Mouse (Mus musculus) G1E (cell line): Measurements from ENCODE around the gene Trim71.

ENCODE experiments used
- CTCF ChIP-seq: IDR thresholded peaks from 2 replicates; pipeline ENCODE4 v1.5.1; 2012; ENCODE audit warnings: low read depth, low read length, inconsistent platforms, mixed read lengths
- GATA1 ChIP-seq: IDR thresholded peaks from 2 replicates; pipeline ENCODE4 v1.6.1; 2012; ENCODE audit warnings: borderline replicate concordance, low read length, inconsistent platforms, mixed read lengths
- GATA2 ChIP-seq: IDR thresholded peaks from 2 replicates; pipeline ENCODE4 v1.6.1; 2012; ENCODE audit warnings: low read depth, low read length, inconsistent platforms, borderline replicate concordance
- POLR2AphosphoS5 ChIP-seq: IDR thresholded peaks from 2 replicates; pipeline ENCODE4 v1.6.1; 2012; ENCODE audit warnings: low read depth, low read length, inconsistent platforms; ENCODE audit not compliant: insufficient replicate concordance
- TAL1 ChIP-seq: conservative IDR thresholded peaks from 2 replicates; pipeline ENCODE4 v1.6.1; 2012; ENCODE audit warnings: low read depth, low read length, inconsistent platforms, mixed read lengths

DNA sequence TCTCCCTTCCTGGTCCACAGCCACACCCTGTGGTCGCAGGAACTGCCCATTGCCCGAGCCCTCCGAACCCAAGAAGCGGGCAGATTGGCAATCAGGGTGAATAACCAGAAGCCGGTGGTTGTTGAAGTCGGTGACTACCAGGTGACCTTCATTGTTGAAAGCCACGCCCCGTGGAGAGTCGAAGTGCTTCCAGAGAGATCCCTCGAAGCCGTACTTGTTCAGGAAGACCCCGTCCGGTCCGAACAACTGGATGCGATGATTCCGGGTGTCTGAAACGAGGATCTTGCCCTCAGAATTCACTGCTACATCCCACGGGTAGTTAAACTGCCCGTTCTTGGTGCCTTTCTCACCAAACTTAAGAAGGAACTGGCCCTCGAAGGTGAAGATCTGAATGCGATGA is 51.3 kb downstream of the Trim71 start:
- TF ChIP-seq CTCF, result no peak
- TF ChIP-seq GATA1, result no peak
- no peak for TF ChIP-seq TAL1
- TF ChIP-seq POLR2AphosphoS5, result no peak
- no peak for TF ChIP-seq GATA2
